Mouse (Mus musculus) frontal cortex, adult (tissue): Measurements from ENCODE around the gene Dlgap4.

ENCODE experiments used
- ATAC-seq: cut with Nextera tagmentation; 2 replicates; pipeline ENCODE4 v1.9.2; 2017; ENCODE audit warnings: mild to moderate bottlenecking, moderate library complexity, mixed read lengths; ENCODE audit not compliant: low TSS enrichment

The Dlgap4 gene

DNA sequence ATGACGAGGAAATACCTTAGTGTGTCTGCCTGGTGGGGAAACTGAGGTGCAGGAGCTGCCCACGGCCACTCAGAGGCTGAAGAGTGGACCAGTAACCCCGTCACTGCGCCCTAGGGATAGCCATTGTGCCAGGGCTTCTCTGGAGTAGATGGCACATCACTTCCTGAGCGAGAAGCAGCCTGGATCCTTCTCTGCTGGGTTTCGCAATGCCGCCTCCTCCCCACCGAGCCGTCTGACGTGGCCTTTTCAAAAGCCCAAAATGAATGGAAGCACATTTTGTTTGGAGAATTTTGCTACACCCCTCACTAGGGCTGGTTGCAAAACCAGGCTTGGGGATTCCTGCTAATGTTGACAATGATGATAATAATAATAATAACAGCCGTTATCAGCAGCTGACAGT, 4.0 kb downstream of the Dlgap4 start:
- ATAC-seq = peak; percentile 29; the same call in 1 of the 2 replicates

DNA sequence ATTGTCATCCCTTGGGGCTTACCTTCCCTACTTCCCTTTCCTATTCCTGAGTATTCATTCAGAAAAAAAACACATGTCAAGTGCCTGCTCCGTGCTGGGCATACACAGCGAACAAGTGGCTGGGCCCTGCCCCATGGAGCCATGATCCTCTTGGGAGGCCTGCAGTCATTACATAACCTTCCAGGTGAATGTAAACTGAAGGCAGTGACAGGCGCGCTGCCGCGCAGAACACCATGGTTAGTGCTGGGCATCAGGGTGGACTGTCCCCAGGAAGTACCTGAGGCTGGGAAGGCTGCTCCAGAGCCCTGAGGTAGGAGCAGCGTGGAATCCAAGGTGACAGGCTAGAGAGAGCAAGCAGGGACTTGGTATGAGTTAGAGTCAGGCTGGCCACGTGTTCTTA, 7.4 kb downstream of the Dlgap4 start:
- no peak for ATAC-seq

DNA sequence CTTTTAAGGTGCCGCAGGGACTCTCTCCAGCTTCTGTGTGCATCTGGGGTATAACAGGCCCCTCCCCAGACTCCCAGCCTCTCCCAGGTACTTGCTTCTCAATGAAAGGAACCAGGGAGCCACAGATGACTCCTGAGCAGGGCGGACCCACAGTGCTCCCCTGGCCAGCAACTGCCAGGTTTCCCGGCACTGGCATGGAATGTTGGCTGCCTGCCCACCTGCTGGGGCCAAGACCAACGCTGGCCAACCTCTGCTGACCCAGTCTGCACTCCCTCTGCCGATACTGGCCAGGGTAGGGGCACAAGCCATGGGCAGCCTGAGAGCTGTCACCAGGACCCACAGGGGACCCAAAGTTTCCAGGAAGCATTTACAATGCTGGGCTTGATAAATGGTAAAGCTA, 7.9 kb downstream of the Dlgap4 start:
- ATAC-seq = no peak

DNA sequence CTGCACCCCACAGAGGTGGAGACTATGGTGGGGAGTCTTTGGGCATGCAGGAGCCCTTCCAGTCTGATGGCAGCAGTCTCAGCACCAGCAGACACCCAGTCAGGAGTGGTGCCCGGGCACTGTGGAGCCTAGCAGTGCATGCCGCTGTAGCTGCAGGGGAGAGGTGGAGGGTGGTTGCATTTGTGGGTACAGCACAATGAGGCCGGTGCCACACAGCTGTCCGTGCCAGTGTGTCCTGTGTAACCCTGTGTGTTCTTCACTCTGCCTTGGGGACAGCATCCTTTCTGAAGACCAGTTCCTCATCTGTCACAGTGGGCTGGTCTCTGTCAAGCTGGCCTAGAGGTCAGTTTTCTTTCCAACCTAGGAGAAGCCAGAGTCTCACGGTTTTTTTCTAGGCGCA, 8.7 kb downstream of the Dlgap4 start:
- ATAC-seq = no peak

DNA sequence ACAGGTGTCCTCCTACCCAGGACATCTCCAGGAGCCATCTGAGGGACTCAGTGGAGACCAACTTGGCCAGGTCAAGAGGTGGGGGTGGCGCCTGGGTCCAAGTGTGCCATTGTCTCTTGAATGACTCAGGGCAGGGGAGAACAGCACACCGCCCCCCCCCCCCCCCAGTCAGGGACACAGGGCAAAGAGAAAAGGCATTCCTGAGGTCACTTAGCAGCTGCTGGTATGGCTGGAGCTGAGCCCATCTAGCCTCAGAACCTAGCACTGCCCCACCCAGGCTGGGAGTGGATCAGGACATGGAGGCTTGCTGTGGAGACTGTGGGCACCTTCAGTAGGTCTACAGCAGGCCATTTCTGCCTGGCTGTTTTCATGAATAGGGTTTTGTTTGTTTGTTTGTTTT, 9.7 kb downstream of the Dlgap4 start:
- ATAC-seq = no peak

DNA sequence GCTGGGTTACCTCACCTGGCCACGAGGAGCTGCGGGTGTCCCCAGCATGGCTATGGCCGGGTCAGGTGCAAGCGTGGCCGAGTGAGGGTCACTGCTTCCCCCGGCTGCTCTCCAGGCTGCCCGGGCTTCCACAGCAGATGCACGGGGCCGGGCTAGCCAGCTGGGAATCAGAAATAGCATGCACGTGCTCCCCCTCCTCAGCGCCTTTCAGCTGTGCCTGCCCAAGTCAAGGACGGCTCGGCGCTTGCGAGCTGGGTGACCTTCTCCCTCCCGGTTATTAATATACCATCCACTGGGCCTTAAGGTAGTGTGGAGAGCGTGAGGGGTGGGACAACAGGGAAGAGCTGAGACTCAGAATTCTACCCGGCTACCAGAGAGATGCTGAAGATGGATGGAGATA, 11.8 kb downstream of the Dlgap4 start:
- ATAC-seq = no peak

DNA sequence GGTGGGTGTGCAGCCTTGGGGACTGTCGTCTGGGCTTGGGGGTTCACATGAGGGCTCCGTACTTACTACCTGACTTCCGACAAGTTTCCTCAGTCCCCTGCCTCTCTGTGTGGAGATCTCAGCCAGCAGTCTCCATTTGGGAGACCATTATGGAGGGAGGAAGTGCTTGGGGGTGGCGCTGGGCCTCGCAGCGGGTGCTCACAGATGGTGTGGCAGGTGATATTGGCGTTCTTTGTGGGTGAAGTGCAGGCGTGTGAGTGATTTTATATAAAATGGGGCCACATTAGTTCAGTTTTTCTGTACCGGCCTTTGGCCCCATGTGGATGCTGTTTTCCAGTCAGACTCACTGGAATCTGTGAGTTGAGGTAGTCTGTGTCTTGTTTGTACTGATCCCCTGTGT, 12.6 kb downstream of the Dlgap4 start:
- no peak for ATAC-seq

DNA sequence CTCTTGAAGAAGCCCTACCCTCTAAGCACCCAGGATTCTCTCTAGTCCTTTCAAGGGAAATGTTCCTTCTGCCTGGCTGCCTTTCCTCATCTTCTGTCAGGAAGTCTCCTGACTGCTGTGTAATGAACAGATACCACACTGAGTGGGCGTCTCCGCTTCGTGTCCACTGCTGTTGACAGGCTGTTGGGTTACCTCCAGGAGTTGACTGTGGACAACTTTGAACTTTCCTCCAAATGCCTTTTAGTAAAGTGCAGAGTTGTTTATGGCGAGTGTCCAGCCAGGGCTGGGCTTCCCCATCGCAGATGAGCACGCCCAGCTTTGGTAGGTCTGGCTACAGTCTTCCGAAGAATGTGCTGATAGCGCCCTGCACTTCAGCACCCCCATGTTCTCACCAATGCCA, 13.0 kb downstream of the Dlgap4 start:
- no peak for ATAC-seq

DNA sequence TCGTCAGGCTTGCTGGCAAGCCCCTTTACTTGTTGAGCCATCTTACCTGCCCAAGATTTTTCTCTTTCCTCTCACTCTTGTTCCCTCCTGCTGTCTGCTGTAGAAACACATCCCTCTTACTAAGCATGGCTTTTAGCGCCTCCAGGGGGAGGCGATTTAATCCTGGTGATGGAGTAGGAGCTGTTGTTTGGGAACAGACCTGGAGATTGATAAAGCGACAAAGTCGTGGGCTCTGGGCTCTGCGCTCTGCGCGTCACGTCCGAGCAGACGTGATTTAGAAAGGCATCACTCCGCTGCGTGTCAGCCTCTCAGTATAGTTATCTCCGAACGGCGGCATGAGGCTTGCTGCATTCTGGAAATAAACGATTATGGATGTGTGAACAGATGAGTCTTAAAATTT, 14.4 kb downstream of the Dlgap4 start:
- ATAC-seq = peak; percentile 67

DNA sequence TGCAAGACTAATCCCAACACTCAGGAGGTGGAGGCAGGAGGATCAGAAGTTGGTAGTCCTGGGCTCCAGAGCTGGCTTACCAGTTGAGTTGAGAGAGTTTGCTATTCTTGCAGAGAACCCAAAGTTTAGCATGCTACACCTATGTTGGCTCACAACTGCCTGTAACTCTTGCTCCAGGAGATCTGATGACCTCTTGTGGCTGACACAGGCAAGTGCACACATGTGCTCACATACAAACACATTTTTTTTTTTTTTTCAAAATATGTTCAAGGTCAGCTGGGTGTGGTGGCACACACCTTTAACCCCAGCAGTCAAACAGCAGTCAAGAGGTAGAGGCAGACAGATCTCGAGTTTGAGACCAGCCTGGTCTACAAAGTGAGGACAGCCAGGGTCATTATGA, 16.8 kb downstream of the Dlgap4 start:
- no peak for ATAC-seq

DNA sequence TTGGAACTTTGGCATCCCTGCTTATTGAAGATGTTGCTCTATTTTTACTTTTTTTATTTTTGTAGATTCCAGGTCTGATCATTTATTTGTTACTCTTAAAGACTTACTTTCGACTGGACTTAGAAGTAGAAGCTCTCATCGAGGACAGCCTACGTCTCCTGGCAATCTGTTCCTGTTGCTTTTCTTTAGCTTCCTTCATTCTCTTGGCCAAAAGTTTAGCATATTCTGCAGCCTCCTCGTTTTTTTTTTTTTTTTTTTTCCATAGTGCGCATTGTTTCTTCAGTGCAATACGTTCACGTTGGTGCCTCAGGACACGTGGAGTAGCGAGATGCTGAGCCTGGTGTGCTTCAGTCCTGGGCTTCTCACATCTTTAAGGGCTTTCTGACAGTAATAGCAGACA, 19.2 kb downstream of the Dlgap4 start:
- ATAC-seq = peak; percentile 34; the same call in 1 of the 2 replicates

DNA sequence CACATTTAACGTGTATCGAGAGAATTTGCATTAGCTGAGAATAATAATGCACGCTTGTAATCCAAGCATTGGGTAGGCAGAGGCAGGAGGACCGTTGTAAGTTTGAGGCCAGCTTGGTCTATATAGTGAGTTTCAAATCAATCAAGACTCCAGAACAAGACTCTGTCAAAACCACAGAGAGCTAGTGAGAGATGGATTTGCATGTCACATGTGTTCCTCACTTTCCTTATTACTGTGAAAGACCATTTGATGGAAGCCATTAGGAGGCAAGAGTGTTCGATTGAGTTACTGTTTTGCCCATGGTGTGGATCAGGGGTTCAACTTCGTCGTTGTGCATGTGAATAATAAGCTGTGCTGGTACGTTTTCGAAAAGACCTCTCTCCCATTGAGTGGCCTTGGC, 21.6 kb downstream of the Dlgap4 start:
- ATAC-seq = no peak

DNA sequence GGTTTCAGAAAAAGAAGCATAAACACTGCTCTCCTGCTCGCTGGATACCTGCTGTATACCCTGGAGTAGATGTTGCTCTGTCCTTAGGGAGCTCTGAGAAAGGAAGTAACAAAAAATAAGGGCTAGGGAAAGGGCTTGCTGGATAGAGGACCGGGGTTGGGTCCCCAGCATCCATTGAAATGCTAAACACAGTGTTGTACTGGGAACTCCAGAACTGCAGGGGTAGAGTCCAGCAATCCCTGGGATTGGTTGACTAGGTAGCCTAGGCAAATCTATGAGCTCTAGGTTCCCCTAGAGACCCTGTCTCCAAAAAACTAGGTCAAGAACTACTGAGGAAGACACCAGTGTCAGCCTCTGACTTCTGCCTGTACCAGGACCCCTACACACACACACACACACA, 27.6 kb downstream of the Dlgap4 start:
- no peak for ATAC-seq

DNA sequence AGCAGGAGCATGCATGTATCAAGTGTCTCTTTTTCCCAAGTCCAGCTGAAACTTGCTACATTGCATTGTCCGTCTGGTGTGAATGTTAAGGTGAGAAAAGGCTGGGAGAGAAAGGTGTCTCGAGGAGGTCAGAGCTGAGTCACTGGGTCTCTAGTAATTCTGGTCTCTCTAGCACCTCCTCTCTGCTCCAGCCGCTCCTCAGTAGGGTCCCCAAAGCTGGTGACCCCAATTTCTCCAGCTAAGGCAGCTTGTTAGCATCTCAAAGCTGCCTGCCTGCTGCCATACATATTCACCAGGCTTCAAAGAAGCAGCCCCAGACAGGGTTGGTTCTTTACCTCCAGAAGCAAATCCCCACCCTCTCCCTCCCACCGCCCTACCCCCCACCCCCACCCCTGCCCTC, 29.4 kb downstream of the Dlgap4 start:
- ATAC-seq = no peak

DNA sequence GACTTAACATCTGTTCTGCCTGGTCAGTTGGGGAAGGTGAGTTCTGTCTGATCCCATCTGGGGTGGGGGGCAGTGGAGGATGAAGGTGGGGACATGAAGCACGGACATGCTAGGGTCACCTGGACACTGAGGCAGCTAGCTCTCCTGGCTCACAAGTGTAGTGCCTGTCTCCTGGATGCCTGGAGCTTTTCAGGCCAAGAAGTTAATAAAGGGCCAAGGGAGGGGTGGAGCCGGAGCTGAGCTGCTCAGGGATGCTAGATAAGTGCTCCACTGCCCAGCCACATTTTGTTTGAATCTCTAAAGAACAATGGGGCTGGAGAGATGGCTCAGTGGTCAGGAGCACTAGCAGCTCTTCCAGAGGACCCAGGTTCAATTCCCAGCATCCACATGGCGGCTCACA, 29.9 kb downstream of the Dlgap4 start:
- ATAC-seq = no peak

DNA sequence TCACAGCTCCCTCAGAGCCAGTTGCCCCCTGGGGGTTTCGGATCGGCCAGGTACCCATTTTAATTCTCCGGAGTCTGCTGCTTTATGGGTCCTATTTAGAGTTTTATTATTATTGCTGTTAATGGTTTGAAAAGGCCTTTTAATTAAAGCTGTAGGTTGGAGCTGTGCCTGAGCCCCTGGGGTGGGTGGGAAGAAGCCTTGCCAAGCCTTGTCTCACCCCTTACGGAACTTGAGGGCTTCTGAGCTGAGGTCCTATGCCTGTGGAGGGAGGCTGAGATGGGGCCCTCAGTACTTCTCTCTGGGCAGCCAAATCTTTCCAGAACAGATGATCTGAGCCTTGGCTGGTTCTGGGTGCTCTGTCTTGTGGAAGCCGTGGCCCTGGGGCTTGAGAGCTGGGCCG, 31.6 kb downstream of the Dlgap4 start:
- no peak for ATAC-seq

DNA sequence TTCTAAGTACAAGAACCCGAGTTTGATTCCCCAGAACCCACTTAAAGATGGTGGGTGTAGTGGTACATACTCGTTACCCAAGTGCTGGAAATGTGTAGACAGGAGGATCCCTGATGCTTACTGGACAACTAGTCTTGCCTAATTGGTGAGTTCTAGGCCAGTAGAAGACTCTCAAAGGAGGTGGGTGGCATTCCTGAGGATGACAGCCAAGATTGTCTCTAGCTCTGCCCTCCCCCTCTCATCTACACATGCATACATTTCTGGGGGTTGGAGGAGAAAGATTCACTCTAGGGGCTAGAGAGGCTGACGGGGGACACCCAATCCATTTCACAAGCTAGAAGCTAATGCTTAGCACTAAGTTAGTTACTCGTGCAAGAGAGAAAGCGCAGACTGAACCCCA, 33.4 kb downstream of the Dlgap4 start:
- peak; percentile 35 for ATAC-seq

DNA sequence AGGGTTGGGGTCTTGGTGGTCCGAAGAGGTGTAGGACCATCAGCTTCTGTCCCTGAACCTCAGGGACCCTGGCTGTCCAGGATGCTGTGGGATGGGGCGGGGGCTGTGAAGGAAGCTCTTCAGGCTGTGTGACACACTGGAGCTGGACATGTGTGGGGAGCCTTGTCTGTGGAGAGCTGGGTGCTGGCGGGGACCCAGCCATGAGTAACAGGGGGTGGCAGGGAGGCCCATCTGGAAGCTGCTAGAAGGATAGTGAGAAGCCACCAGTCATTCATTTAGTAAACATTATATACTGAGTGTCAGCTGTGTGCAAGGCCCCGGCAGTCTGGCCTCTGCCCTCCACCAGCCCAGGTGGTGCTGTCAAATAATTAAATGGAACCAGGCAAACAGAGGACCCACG, 34.5 kb downstream of the Dlgap4 start:
- peak; percentile 60; the same call in 1 of the 2 replicates for ATAC-seq

DNA sequence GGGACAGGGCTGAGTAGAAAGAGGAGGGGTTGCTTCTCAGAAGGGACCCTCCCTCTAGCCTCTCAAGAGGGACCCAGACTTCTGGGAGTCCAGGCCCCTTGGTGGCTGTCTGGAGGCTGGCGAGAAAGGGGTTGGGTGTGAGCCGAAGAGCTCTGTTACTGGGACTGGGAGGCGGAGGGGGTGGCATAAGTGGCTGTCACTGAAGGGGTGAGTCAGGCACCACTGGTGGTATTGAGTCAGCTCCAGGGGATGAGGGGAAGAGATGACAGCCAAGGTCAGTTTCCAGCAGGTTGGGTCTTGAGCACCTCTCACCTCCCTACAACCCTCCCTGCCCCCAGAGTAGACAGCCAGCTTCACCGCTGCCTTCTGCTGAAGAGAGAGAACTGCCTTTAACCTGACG, 35.9 kb downstream of the Dlgap4 start:
- no peak for ATAC-seq

DNA sequence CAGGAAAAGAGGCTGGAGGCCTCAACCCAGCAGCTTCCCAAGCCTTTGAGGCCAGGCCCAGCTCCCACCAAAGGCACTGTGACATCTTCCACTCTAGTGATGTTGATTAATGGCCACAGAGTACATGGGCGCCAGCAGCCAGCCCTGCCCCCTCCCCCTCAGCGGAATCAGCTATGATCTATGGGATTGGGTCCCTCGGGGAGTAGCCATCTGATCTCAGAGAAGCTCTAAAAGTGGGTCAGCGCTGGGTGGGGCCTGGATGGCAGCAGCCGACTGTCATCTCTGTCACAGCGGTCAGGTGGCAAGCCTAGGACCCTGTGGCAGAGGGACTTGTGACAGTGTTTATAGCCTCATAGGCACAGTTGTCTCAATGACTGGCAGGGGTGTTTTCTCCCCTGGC, 37.5 kb downstream of the Dlgap4 start:
- no peak for ATAC-seq

DNA sequence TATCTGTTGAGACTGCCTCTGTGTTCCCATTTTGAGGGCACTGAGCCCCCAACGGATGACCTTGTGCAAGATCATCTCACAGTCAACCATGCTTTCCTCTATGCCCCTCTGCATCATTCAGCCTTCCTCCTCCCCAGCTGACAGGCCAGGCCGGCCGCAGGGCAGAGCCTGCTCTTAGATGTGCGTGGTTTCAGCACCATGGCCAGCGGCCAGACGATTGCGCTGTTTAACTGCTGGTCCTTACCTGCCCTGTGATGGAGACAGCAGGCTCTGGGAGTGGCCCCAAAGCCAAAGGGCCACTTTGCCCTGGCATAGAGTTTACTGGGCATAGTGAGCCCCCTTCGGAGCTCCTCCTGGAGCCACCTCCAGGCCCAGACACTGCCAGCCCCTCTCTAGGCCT, 39.3 kb downstream of the Dlgap4 start:
- ATAC-seq = no peak

DNA sequence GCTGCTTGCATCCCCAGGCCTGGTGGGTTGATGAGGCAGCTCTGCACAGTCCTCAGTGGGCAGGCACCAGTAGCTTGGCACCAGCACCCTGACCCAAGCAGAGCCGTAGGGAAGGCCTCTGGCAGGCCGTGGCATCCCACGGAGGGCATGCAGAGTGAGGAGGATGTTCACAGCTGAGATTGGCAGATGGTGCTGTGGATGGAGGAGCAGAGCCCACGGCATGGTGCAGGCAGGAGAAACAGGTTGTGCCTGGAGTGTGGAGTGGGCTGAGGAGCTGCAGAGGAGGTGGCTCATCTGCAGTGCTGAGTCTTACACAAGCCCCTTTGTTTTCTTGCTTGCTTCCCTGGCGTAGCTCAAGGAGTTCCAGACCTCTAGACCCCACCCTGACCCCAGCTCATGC, 40.6 kb downstream of the Dlgap4 start:
- peak; percentile 60 for ATAC-seq

DNA sequence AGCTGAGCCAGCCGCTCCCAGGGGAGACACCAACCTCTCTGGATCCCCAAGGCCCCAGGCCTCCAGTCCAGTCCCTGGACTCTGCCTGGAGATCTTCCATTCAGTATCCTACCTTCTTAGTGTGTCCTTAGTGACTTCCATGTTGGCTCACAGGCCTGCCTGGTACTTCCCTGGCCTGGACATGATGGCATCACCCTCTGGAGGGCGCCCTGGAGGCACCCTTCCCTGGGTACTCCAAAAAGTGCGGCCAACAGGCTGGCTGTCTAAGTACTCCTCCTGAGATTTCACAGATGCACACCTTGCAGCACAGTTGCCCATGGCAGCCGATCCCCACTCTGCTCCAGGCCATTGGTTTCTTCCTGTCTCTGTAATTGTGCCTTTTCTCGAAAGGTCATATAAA, 42.1 kb downstream of the Dlgap4 start:
- ATAC-seq = no peak

DNA sequence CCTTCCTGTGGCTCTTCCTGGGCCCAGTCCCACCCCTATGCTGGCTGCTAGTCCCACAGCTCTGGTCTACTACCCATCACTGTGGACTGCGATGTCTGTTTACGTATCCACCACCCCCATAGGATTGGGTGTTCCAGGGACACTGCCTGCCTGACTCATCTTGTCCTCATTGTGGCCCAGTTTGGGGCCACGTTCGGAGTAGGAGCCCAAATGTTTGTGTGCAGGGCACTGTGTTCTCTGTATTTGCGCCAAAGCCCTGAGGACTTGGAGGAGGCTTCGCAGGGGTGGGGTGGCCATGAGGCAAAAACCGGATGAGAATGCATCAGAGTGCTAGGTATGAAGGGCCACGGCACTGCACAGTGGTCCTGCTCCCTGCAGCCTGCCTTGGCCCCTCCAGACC, 44.0 kb downstream of the Dlgap4 start:
- peak; percentile 31; the same call in 1 of the 2 replicates for ATAC-seq

DNA sequence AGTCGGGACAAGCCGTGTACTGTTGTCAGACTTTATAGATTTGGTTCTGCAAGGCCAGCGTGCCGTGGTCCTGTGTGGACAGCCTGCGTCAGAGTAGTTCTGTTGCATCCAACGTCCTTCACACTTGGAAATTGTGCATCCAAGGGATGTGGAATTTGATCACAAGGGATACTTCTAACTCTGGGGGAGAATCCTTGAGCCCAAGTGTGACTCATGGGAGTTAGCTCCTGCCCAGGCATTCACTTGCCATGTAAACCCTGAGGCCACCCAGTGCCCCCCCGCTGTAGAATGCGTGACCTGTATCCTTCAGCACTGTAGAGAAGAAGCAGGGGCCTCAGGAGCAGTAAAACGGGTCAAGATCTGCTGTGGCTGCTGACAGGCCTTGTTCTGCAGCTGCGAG, 44.7 kb downstream of the Dlgap4 start:
- ATAC-seq = no peak
